Mouse (Mus musculus) cerebellum, postnatal 25 days (tissue): ENCODE data around the gene Mslnl.
A peak's percentile ranks its signal among the peaks of the same experiment; 100 is the strongest.
"Not testable (repeated sequence)": the region's sequence is repeated elsewhere in the genome, so short reads cannot be mapped to it uniquely, and the experiment has no call there.

ENCODE experiments used
- DNase-seq, 2 experiments: peaks; one replicate each; pipeline ENCODE4 v3.0.0; 2021; ENCODE audit warnings: mixed read lengths in 2 of 2

The Mslnl gene

GRCm38 (mm10) chr17:25735745-25736144 lies at the start of gene Mslnl:
Gene Mslnl, plus strand, starts transcription at chr17:25736042.
- no peak for DNase-seq

GRCm38 (mm10) chr17:25686323-25686722 lies 49.5 kb upstream of the Mslnl start:
- DNase-seq: no peak

- no peak for DNase-seq
Observed at GRCm38 (mm10) chr17:25688922-25689321, 46.9 kb upstream of the Mslnl start.

- DNase-seq: no peak
Observed at GRCm38 (mm10) chr17:25696263-25696662, 39.6 kb upstream of the Mslnl start.

- peak; percentile 68 to 85 for DNase-seq
Observed at GRCm38 (mm10) chr17:25698446-25698845, 37.4 kb upstream of the Mslnl start.

- DNase-seq: no peak
Observed at GRCm38 (mm10) chr17:25700863-25701496, 34.9 kb upstream of the Mslnl start.

GRCm38 (mm10) chr17:25709994-25710393 lies 25.8 kb upstream of the Mslnl start:
- no peak for DNase-seq

- no peak for DNase-seq
Observed at GRCm38 (mm10) chr17:25711136-25711535, 24.7 kb upstream of the Mslnl start.

- no peak for DNase-seq
Observed at GRCm38 (mm10) chr17:25715627-25716026, 20.2 kb upstream of the Mslnl start.

- DNase-seq: no peak
Observed at GRCm38 (mm10) chr17:25716130-25716529, 19.7 kb upstream of the Mslnl start.

- no peak for DNase-seq
Observed at GRCm38 (mm10) chr17:25716711-25717637, 18.9 kb upstream of the Mslnl start, which contains the start of gene Gng13. Gene Gng13, plus strand, starts transcription at chr17:25717171.

GRCm38 (mm10) chr17:25717691-25718090 lies 18.2 kb upstream of the Mslnl start:
- no peak for DNase-seq

- no peak for DNase-seq
Observed at GRCm38 (mm10) chr17:25721476-25721875, 14.4 kb upstream of the Mslnl start.

- DNase-seq: no peak
Observed at GRCm38 (mm10) chr17:25723470-25723869, 12.4 kb upstream of the Mslnl start.

GRCm38 (mm10) chr17:25723919-25724318 lies 11.9 kb upstream of the Mslnl start:
- DNase-seq: peak in 1 of 2 experiments; percentile 32

- DNase-seq: no peak
Observed at GRCm38 (mm10) chr17:25725264-25725663, 10.6 kb upstream of the Mslnl start.

- DNase-seq: peak; percentile 98 to 99
Observed at GRCm38 (mm10) chr17:25727265-25728008, 8.4 kb upstream of the Mslnl start, which contains the start of the genes Chtf18 and Rpusd1. Gene Chtf18, minus strand, starts transcription at chr17:25727419. Gene Rpusd1, plus strand, starts transcription at chr17:25727670.

GRCm38 (mm10) chr17:25728009-25728270 lies 7.9 kb upstream of the Mslnl start:
- peak in 1 of 2 experiments; percentile 52 for DNase-seq

GRCm38 (mm10) chr17:25732082-25732481 lies 3.8 kb upstream of the Mslnl start:
- peak; percentile 85 to 93 for DNase-seq

GRCm38 (mm10) chr17:25735246-25735645 lies 596 bp upstream of the Mslnl start:
- DNase-seq: no peak

GRCm38 (mm10) chr17:25738861-25739260 lies 3.0 kb downstream of the Mslnl start:
- DNase-seq: no peak

GRCm38 (mm10) chr17:25741471-25741870 lies 5.6 kb downstream of the Mslnl start:
- DNase-seq: not testable (repeated sequence)

- no peak for DNase-seq
Observed at GRCm38 (mm10) chr17:25743831-25744230, 8.0 kb downstream of the Mslnl start.
